Mouse (Mus musculus): ENCODE data around the gene Pdhb. TPM values are rescaled to one million over a fixed set of nuclear protein-coding genes. Genes with fewer than 3 reads are reported as not detected.

Pdhb gene
- polyA plus RNA-seq (2016; fragmentation: Nextera tagmentation; extraction: Ambion mirVana): 220 and 238 TPM in 2 replicates

- Histone ChIP-seq H3K4me1 (peaks cover 13% of the 10 kb centered on the region), H3K9me3 (no peaks in the 10 kb centered on the region), H3K27me3 (replicated peaks) (no peaks in the 10 kb centered on the region), H3K36me3 (peaks cover 21% of the 10 kb centered on the region), H3K4me3 (peak within 1 kb of the TSS; percentile 93), H3K27ac (peak within 1 kb of the TSS; percentile 62), H3K4me2 (replicated peaks) (peak within 1 kb of the TSS; percentile 79), H3K9ac (peak within 1 kb of the TSS; percentile 87)
- WGBS: under 1% methylated on average over 64 of the region's 64 CpGs
- ATAC-seq (ENCODE audit: low FRiP score, low read depth): peak; percentile 100
Measured at GRCm38 (mm10) chr14:8172507-8173410, at the start of gene Pdhb. TSS of gene Pdhb (minus strand) at chr14:8173025.

GRCm38 (mm10) chr14:8222561-8222960 lies 49.7 kb upstream of the Pdhb start:
- H3K9me3 ChIP-seq: no peaks in the 10 kb centered on the region
- WGBS: 94% methylated on average over 16 of the region's 16 CpGs
- ATAC-seq (ENCODE audit: low FRiP score, low read depth): no peak
- H3K4me1 ChIP-seq: peaks cover 13% of the 10 kb centered on the region
- H3K27ac ChIP-seq: no peak overlapping the region
- no peaks in the 10 kb centered on the region for H3K27me3 ChIP-seq (replicated peaks)
- no peak overlapping the region for H3K9ac ChIP-seq
- peaks cover 5% of the 10 kb centered on the region; the same call in 1 of the 2 replicates for H3K36me3 ChIP-seq
- no peak overlapping the region for H3K4me2 ChIP-seq (replicated peaks)
- H3K4me3 ChIP-seq: no peak overlapping the region

- H3K36me3 ChIP-seq: peaks cover 5% of the 10 kb centered on the region; the same call in 1 of the 2 replicates
- no peak overlapping the region for H3K4me3 ChIP-seq
- H3K27ac ChIP-seq: no peak overlapping the region
- no peaks in the 10 kb centered on the region for H3K9me3 ChIP-seq
- ATAC-seq (ENCODE audit: low FRiP score, low read depth): no peak
- no peak overlapping the region for H3K9ac ChIP-seq
- WGBS: 96% methylated on average over 2 of the region's 2 CpGs
- H3K27me3 ChIP-seq (replicated peaks): peaks cover 3% of the 10 kb centered on the region; the same call in 1 of the 2 replicates
- peaks cover 13% of the 10 kb centered on the region for H3K4me1 ChIP-seq
- no peak overlapping the region for H3K4me2 ChIP-seq (replicated peaks)
Measured at GRCm38 (mm10) chr14:8220912-8221311, 48.1 kb upstream of the Pdhb start.

- no peak overlapping the region for H3K4me3 ChIP-seq
- H3K9ac ChIP-seq: no peak overlapping the region
- peaks cover 18% of the 10 kb centered on the region for H3K4me1 ChIP-seq
- H3K36me3 ChIP-seq: peaks cover 5% of the 10 kb centered on the region; the same call in 1 of the 2 replicates
- H3K27ac ChIP-seq: no peak overlapping the region
- no peaks in the 10 kb centered on the region for H3K9me3 ChIP-seq
- H3K4me2 ChIP-seq (replicated peaks): no peak overlapping the region
- no peak for ATAC-seq (ENCODE audit: low FRiP score, low read depth)
- peaks cover 6% of the 10 kb centered on the region; the same call in 1 of the 2 replicates for H3K27me3 ChIP-seq (replicated peaks)
- 71% methylated on average over 7 of the region's 7 CpGs for WGBS
Measured at GRCm38 (mm10) chr14:8220306-8220705, 47.5 kb upstream of the Pdhb start.

- H3K9me3 ChIP-seq: no peaks in the 10 kb centered on the region
- WGBS: 44% methylated on average over 11 of the region's 11 CpGs
- H3K4me2 ChIP-seq (replicated peaks): no peak overlapping the region
- peaks cover 22% of the 10 kb centered on the region for H3K4me1 ChIP-seq
- H3K27ac ChIP-seq: no peak overlapping the region
- peaks cover 6% of the 10 kb centered on the region; the same call in 1 of the 2 replicates for H3K27me3 ChIP-seq (replicated peaks)
- no peak overlapping the region for H3K9ac ChIP-seq
- no peak overlapping the region for H3K4me3 ChIP-seq
- ATAC-seq (ENCODE audit: low FRiP score, low read depth): no peak
- peaks cover 5% of the 10 kb centered on the region; the same call in 1 of the 2 replicates for H3K36me3 ChIP-seq
Measured at GRCm38 (mm10) chr14:8219876-8220275, 47.1 kb upstream of the Pdhb start.

GRCm38 (mm10) chr14:8218730-8219380 lies 46.0 kb upstream of the Pdhb start:
- ATAC-seq (ENCODE audit: low FRiP score, low read depth): no peak
- Histone ChIP-seq H3K36me3 (peaks cover 5% of the 10 kb centered on the region; the same call in 1 of the 2 replicates), H3K9ac (no peak overlapping the region), H3K4me3 (no peak overlapping the region), H3K27me3 (replicated peaks) (peaks cover 6% of the 10 kb centered on the region; the same call in 1 of the 2 replicates), H3K9me3 (no peaks in the 10 kb centered on the region), H3K4me2 (replicated peaks) (peak overlapping the region; percentile 20), H3K27ac (no peak overlapping the region), H3K4me1 (peaks cover 26% of the 10 kb centered on the region)
- 8% methylated on average over 10 of the region's 10 CpGs for WGBS

- peaks cover 26% of the 10 kb centered on the region for H3K4me1 ChIP-seq
- peak overlapping the region; percentile 20; the same call in 1 of the 2 replicates for H3K4me2 ChIP-seq (replicated peaks)
- WGBS: 40% methylated on average over 7 of the region's 7 CpGs
- H3K27ac ChIP-seq: no peak overlapping the region
- peaks cover 6% of the 10 kb centered on the region; the same call in 1 of the 2 replicates for H3K27me3 ChIP-seq (replicated peaks)
- ATAC-seq (ENCODE audit: low FRiP score, low read depth): no peak
- no peaks in the 10 kb centered on the region for H3K9me3 ChIP-seq
- no peak overlapping the region for H3K4me3 ChIP-seq
- peaks cover 5% of the 10 kb centered on the region; the same call in 1 of the 2 replicates for H3K36me3 ChIP-seq
- H3K9ac ChIP-seq: no peak overlapping the region
Measured at GRCm38 (mm10) chr14:8218238-8218637, 45.4 kb upstream of the Pdhb start.

- Histone ChIP-seq H3K27me3 (replicated peaks) (peaks cover 6% of the 10 kb centered on the region; the same call in 1 of the 2 replicates), H3K4me3 (no peak overlapping the region), H3K9ac (no peak overlapping the region), H3K36me3 (no peaks in the 10 kb centered on the region), H3K4me1 (peaks cover 26% of the 10 kb centered on the region), H3K27ac (no peak overlapping the region), H3K9me3 (no peaks in the 10 kb centered on the region), H3K4me2 (replicated peaks) (no peak overlapping the region)
- ATAC-seq (ENCODE audit: low FRiP score, low read depth): no peak
- WGBS: 65% methylated on average over 5 of the region's 5 CpGs
Measured at GRCm38 (mm10) chr14:8216100-8216499, 43.3 kb upstream of the Pdhb start.

GRCm38 (mm10) chr14:8215208-8215778 lies 42.5 kb upstream of the Pdhb start:
- no peak overlapping the region for H3K4me3 ChIP-seq
- no peak overlapping the region for H3K27ac ChIP-seq
- H3K4me2 ChIP-seq (replicated peaks): peak overlapping the region; percentile 81
- H3K9ac ChIP-seq: no peak overlapping the region
- no peaks in the 10 kb centered on the region for H3K9me3 ChIP-seq
- H3K36me3 ChIP-seq: no peaks in the 10 kb centered on the region
- H3K4me1 ChIP-seq: peaks cover 26% of the 10 kb centered on the region
- H3K27me3 ChIP-seq (replicated peaks): peaks cover 6% of the 10 kb centered on the region; the same call in 1 of the 2 replicates
- no peak for ATAC-seq (ENCODE audit: low FRiP score, low read depth)
- WGBS: 16% methylated on average over 21 of the region's 21 CpGs

GRCm38 (mm10) chr14:8214299-8215207 lies 41.7 kb upstream of the Pdhb start:
- 2% methylated on average over 57 of the region's 63 CpGs for WGBS
- Histone ChIP-seq H3K27ac (peak overlapping the region; percentile 64), H3K4me1 (peaks cover 23% of the 10 kb centered on the region), H3K9ac (peak overlapping the region; percentile 77), H3K4me2 (replicated peaks) (peak overlapping the region; percentile 81), H3K36me3 (no peaks in the 10 kb centered on the region), H3K27me3 (replicated peaks) (peaks cover 6% of the 10 kb centered on the region; the same call in 1 of the 2 replicates), H3K9me3 (no peaks in the 10 kb centered on the region), H3K4me3 (peak overlapping the region; percentile 69)
- peak; percentile 85 for ATAC-seq (ENCODE audit: low FRiP score, low read depth)

GRCm38 (mm10) chr14:8213803-8214224 lies 41.0 kb upstream of the Pdhb start, which contains the start of gene Kctd6:
TSS of gene Kctd6 (plus strand) at chr14:8214140.
- H3K36me3 ChIP-seq: no peaks in the 10 kb centered on the region
- ATAC-seq (ENCODE audit: low FRiP score, low read depth): peak; percentile 96
- H3K9ac ChIP-seq: peak within 1 kb of the TSS; percentile 77
- peaks cover 6% of the 10 kb centered on the region; the same call in 1 of the 2 replicates for H3K27me3 ChIP-seq (replicated peaks)
- H3K4me1 ChIP-seq: peaks cover 20% of the 10 kb centered on the region
- H3K9me3 ChIP-seq: no peaks in the 10 kb centered on the region
- peak within 1 kb of the TSS; percentile 69 for H3K4me3 ChIP-seq
- peak within 1 kb of the TSS; percentile 81 for H3K4me2 ChIP-seq (replicated peaks)
- under 1% methylated on average over 48 of the region's 49 CpGs for WGBS
- peak within 1 kb of the TSS; percentile 64 for H3K27ac ChIP-seq
